Mouse (Mus musculus): ENCODE results near the gene Atp6v1d.
A peak's percentile ranks its signal among the peaks of the same experiment; 100 is the strongest.

Atp6v1d gene

GRCm38 (mm10) chr12:78861496-78862253 lies at the start of gene Atp6v1d, which contains the start of gene Eif2s1:
TSS of gene Atp6v1d (minus strand) at chr12:78861638.
TSS of gene Eif2s1 (plus strand) at chr12:78861819.
- peak; percentile 100 for DNase-seq (ENCODE audit: low read depth, low spot score)

DNA sequence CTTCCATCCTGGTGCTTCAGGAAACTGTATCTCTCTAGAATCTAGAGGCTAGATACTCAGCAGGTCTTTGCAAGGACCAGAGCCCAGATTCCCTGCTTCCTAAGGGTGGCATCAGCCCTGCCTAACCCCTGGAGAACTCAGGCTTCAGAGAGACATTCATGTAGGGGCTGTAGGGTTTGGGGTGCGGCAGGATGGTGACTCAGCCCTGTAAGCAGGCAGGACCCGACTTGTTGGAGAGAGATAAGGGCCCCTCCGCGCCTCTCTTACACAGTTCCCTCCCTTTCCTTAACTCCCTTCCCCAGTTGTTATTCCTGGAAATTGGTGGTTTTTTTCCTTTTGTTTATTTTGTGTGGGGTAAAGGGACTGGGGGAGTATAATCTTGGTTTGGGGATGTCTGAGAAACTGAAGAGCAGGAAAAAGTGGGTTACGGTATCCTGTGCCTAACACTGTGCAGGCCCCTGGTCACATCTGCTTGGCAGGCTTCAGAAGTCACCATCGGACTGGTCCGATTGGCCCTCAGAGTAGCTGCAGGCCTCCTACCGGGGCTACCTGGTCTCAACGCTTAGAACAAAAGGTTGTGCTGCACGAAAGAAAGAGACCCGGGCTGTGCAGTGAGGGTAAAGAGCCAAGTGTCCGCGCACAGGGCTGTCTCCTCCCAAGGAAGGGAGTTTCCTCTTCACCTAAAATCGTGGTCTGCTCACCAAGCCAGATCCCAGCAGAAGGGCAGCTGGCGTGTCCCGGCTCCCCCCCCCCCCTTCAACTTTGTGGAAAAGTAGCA lies 49.4 kb upstream of the Atp6v1d start:
- DNase-seq (ENCODE audit: low read depth, low spot score): no peak

DNA sequence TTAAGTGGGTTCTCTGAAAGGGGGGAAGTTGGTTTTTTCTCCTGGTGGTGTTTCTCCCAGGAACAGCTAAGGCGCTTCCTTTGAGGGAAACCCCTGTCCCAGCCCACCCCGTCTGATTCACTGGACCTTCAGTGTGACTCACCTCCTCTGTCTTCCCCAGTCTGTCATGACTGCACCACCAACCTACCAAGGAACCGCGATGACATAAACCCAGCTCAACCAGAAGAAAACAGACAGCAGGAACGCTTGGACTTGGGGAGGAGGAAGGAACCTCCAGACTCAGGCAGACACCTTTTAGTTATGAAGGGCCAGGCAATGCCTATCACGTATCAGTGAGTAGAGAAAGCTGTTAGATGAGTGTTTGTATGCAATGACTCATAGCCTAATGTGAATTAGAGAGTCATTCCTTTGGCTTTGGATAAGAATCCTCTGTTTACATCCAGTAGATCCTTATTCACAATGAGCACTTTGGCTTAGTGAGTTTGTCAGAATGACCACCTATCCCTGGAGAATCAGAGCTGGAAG lies 46.7 kb upstream of the Atp6v1d start:
- DNase-seq (ENCODE audit: low read depth, low spot score): no peak

DNA sequence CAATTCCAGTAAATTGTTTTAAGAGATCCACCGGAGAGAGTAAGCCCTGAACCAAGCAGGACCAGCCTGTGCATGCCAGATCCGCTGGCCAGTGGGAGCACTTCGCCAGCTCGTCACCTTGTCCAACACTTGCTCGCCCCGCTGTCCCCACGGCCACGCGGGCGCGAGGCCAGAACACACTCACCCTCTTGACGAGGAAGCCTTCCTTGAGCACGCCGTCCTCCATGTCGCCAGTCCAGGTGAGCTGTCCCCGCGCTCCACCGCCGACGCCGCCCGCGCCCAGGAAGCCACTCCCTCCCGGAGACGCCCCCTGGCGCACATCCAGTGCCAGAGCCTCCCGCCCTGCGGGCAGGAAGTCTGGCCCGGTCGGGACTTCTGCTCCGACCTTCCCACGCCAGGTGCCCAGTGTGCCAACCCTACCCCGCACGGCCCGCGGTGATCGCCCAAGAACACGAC lies 45.3 kb upstream of the Atp6v1d start, which contains the start of gene Plek2:
Gene Plek2 (minus strand): TSS at position 258 of the 456 bp plus-strand sequence.
- DNase-seq (ENCODE audit: low read depth, low spot score): no peak

- no peak for DNase-seq (ENCODE audit: low read depth, low spot score)
These were observed 43.1 kb upstream of the Atp6v1d start for GRCm38 (mm10) chr12:78904499-78904898.

DNA sequence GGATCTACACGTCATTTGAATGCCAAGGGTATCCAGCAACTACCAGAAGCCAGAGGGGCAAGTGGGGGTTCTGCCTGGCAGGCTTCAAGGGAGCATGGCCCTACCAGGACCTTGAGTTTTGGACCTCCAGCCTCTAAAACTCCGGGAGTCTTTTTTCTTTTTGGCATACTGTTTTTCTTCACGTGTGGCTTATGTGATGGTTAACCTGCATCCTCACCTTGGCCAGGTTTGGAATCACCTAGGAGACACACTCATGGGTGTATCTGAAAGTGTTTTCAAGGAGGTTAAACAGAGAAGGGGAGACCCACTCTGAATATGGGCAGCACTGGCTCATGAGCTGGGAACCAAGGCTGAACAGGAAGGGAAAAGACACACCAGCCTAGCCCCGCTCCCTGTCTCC lies 41.9 kb upstream of the Atp6v1d start:
- no peak for DNase-seq (ENCODE audit: low read depth, low spot score)

DNA sequence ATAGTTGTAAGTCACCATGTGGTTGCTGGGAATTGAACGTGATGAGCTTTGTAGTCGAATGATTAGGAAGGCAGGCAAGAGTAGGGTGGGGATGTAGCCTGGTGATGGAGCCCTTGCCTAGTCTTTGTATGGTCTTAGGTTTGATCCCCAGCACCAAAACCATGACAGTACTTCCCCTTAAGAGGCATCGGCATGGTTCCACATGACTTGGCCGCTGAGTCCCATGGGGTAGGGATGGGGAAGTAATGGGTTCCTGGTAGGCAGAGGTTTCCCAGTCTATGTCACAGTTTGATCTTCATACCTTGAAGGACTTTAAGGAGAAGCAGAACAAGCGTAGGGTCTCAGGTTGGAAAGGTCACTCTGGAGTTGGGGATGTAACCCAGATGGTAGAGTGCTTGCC lies 40.0 kb upstream of the Atp6v1d start:
- DNase-seq (ENCODE audit: low read depth, low spot score): no peak

DNA sequence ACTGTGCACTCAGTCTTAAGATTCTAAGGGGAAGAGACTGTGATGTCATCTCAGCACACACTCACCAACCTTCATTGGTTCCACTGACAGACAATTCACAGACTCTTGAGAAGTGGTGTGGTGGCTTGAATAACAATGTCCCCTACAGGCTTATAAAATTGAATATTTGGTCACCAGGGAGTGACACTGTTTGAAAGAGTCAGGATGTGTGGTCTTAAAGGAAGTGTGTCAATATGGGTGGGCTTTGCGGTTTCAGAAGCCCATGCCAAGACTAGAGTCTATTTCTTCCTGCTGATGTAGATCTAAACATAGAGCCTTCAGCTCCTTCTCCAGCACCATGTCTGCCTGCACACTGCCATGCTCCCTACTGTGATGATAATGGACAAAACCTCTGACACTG lies 36.4 kb upstream of the Atp6v1d start:
- DNase-seq (ENCODE audit: low read depth, low spot score): no peak

GRCm38 (mm10) chr12:78891149-78891548 lies 29.7 kb upstream of the Atp6v1d start:
- no peak for DNase-seq (ENCODE audit: low read depth, low spot score)

DNA sequence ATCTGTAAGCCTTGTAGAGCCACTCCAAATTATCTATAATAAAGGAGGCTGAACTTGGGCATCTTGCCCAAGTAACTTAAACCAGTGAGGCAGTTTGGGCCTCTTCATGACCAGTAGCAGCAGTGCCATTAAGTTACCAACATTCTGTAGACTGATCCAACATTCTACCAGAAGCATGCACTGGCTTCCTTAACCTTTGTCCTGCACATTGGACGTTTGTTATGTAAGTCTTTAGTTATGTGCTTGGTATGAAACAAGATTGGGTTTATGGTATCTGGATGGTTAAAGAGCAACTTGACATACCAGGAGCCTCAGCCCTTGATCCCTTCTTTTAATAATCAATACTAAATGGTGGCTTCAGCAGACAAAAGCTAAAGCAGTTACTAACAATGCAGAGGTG lies 28.6 kb upstream of the Atp6v1d start:
- DNase-seq (ENCODE audit: low read depth, low spot score): no peak

GRCm38 (mm10) chr12:78874581-78874980 lies 13.1 kb upstream of the Atp6v1d start:
- DNase-seq (ENCODE audit: low read depth, low spot score): no peak

GRCm38 (mm10) chr12:78868115-78868514 lies 6.7 kb upstream of the Atp6v1d start:
- DNase-seq (ENCODE audit: low read depth, low spot score): no peak

DNA sequence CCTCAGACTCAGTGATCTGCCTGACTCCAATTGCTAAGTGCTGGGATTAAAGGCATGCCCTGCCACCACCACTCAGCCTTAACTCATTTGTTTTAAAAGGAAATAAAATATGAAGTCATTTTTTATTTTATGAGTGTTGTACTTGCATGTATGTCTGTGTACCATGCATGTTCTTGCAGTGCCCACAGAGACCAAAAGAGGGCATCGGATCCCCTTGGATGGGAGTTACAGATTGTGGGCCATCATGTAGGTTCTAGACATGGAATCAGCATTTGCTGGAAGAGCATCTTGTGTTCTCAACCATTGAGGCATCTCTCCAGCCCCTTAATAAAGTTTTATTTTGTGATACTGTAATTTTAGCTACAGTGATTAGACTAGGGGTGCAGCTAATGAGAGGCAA lies 4.0 kb upstream of the Atp6v1d start:
- no peak for DNase-seq (ENCODE audit: low read depth, low spot score)

- no peak for DNase-seq (ENCODE audit: low read depth, low spot score)
These were observed 854 bp upstream of the Atp6v1d start for GRCm38 (mm10) chr12:78862254-78862730.

DNA sequence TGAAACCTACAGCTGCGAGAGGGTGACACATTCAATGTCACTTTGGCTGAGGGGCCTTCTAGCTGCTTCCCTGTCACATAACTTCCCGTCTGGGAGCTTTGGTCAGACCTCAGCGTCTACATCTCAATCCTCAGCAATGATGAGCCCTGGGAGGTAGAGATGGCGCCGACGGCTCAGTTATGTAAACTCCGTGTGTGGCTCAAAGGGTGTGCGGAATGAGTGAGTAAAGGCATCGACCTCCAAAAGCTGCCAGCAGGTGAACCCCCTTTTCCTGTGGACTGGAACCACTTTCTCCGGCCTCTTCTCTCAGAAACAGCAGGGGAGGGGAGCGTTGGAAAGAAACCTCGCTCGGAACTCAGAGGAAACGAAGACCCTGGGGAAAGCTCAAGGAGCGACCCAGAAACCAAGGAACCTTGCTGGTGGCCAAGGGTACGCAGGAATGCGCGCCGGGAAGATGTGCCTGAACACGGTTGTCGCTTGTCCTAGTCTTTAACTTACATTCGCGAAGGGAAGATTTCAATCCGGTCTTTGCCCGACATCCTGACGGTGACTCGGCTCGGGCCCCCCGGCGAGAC lies 430 bp downstream of the Atp6v1d start:
- DNase-seq (ENCODE audit: low read depth, low spot score): peak; percentile 17

GRCm38 (mm10) chr12:78848246-78848645 lies 13.2 kb downstream of the Atp6v1d start:
- DNase-seq (ENCODE audit: low read depth, low spot score): no peak

DNA sequence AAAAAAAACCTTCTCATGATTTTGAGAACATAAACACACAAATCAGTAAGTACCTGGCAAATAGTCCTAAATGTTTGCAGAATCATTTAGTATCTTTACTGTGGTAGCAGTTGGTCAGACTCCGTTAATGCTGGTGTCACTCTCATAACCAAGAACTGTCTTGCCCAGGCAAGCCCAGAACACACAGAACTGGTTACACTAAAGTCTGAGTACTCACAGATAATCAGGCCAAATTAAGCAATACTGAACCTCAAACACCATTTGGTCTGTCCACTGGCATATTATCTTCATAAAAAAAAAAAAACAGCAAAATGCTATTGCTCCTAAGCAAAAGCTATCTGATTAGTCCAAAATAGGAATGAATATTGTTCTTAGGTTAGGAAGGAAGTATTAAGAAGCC lies 19.0 kb downstream of the Atp6v1d start:
- DNase-seq (ENCODE audit: low read depth, low spot score): no peak

- DNase-seq (ENCODE audit: low read depth, low spot score): no peak
These were observed 21.5 kb downstream of the Atp6v1d start for GRCm38 (mm10) chr12:78839906-78840305.

DNA sequence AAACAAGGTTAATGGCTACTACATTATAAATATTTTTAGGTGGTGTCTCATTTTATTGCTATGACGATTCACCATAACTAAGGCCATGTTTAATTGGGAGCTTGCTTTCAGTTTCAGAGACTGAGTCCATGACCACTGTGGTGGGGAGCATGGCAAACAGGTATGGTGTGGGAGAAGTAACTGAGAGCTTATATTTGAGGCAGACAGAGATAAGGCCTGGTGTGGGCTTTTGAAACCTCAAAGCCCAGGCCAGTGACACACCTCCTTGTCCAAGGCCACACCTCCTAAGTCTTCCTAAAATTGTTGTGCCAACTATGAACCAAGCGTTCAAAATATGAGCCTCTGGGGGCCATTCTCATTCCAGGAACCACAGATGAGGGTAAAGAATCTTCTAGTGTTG lies 26.9 kb downstream of the Atp6v1d start:
- DNase-seq (ENCODE audit: low read depth, low spot score): no peak

- no peak for DNase-seq (ENCODE audit: low read depth, low spot score)
These were observed 47.0 kb downstream of the Atp6v1d start for GRCm38 (mm10) chr12:78814437-78814836.

DNA sequence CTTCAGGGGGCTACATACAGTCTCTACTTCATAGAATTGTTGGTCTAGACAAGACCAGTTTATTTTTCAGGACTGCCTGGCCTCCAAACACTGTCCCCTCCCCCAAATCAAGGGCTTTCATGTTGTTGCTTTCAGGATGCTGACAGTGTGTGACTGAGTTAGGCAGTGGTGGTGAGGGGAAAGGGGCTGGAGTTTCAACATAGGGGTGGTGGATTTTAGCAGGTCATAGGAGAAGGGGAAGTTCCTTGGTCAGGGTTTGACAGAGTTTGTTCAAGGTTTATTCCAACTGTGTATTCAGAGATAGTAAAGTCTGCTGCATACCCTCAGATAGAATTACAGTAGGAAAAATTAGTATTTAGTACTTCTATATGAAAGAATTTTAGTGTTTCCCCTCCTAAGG lies 59.6 kb downstream of the Atp6v1d start:
- DNase-seq (ENCODE audit: low read depth, low spot score): no peak

- no peak for DNase-seq (ENCODE audit: low read depth, low spot score)
These were observed 61.4 kb downstream of the Atp6v1d start for GRCm38 (mm10) chr12:78800036-78800435.
